Mouse (Mus musculus) CH12.LX (cell line): ENCODE measurements around the gene Gja5. TPM values are rescaled to one million over a fixed set of nuclear protein-coding genes. Genes with fewer than 3 reads are reported as not detected.

Experiments
- DNase-seq: peaks from one replicate; pipeline ENCODE4 v3.0.0-alpha.2; 2013; ENCODE audit errors: extremely low read depth
- H3K27ac ChIP-seq: 2 replicates; pipeline ENCODE4 v1.5.1; 2012; ENCODE audit warnings: low read depth, mild to moderate bottlenecking, control low read depth, moderate library complexity; ENCODE audit not compliant: insufficient read depth
- H3K27me3 ChIP-seq: replicated peaks from 2 replicates; pipeline ENCODE3; 2012; ENCODE audit warnings: inconsistent platforms
- H3K36me3 ChIP-seq, 2 experiments: replicated peaks in 1 of 2; 2 replicates each; pipeline versions ENCODE3 to v1.6.1; 2012; ENCODE audit warnings: inconsistent platforms in 1 of 2, low read length in 1 of 2, mild to moderate bottlenecking in 1 of 2, mixed read lengths in 1 of 2, moderate library complexity in 1 of 2; ENCODE audit not compliant: control insufficient read depth in 1 of 2, insufficient read depth in 1 of 2
- H3K4me1 ChIP-seq, 2 experiments: 2 replicates each; pipeline ENCODE4 v1.6.1; 2012; ENCODE audit warnings: inconsistent platforms in 1 of 2, moderate library complexity in 1 of 2; ENCODE audit not compliant: insufficient read depth in 2 of 2, control insufficient read depth in 1 of 2
- H3K4me2 ChIP-seq: 2 replicates; pipeline ENCODE4 v1.6.1; 2012; ENCODE audit warnings: low read depth, mild to moderate bottlenecking, control low read depth; ENCODE audit not compliant: poor library complexity, insufficient read depth, severe bottlenecking
- H3K4me3 ChIP-seq, 3 experiments: fragments of 150-350 bp in 1 of 3; sonication (generic) in 1 of 3; replicated peaks in 1 of 3; 2 replicates each; pipeline versions ENCODE3 to v1.5.1; 2011 to 2012; ENCODE audit warnings: low read depth in 2 of 3, low read length in 2 of 3, mild to moderate bottlenecking in 2 of 3, moderate library complexity in 2 of 3, control low read depth in 1 of 3, improper control_type of control experiment in 1 of 3, inconsistent platforms in 1 of 3, mixed read lengths in 1 of 3; ENCODE audit not compliant: poor library complexity in 1 of 3
- H3K79me2 ChIP-seq: replicated peaks from 2 replicates; pipeline ENCODE4 v1.6.1; 2012; ENCODE audit warnings: mild to moderate bottlenecking, moderate library complexity; ENCODE audit not compliant: control insufficient read depth, poor library complexity, insufficient read depth, severe bottlenecking; ENCODE audit errors: extremely low read depth
- H3K9ac ChIP-seq: 2 replicates; pipeline ENCODE4 v1.6.1; 2012; ENCODE audit warnings: low read depth, mild to moderate bottlenecking, control low read depth, moderate library complexity; ENCODE audit not compliant: insufficient read depth
- H3K9me3 ChIP-seq: replicated peaks from 2 replicates; pipeline ENCODE3; 2012; ENCODE audit warnings: low read length, inconsistent platforms, mixed read lengths
- CHD2 ChIP-seq: IDR thresholded peaks from 2 replicates; pipeline ENCODE4 v1.6.1; 2011; ENCODE audit warnings: low read length, improper control_type of control experiment
- E2F4 ChIP-seq: IDR thresholded peaks from 2 replicates; pipeline ENCODE4 v1.6.1; 2011; ENCODE audit warnings: low read depth, low read length, improper control_type of control experiment; ENCODE audit not compliant: insufficient replicate concordance
- ETS1 ChIP-seq: conservative IDR thresholded peaks from 2 replicates; pipeline ENCODE4 v1.6.1; 2012; ENCODE audit warnings: low read depth, mild to moderate bottlenecking, inconsistent platforms, low read length, improper control_type of control experiment, moderate library complexity
- HCFC1 ChIP-seq: IDR thresholded peaks from 2 replicates; pipeline ENCODE4 v1.6.1; 2012; ENCODE audit warnings: low read depth, mild to moderate bottlenecking, inconsistent platforms, low read length, improper control_type of control experiment
- MAX ChIP-seq: IDR thresholded peaks from 2 replicates; pipeline ENCODE4 v1.6.1; 2011; ENCODE audit warnings: low read length, improper control_type of control experiment
- MEF2A ChIP-seq: IDR thresholded peaks from 2 replicates; pipeline ENCODE4 v1.6.1; 2014; ENCODE audit warnings: low read depth, mild to moderate bottlenecking, inconsistent platforms, low read length, improper control_type of control experiment, borderline replicate concordance
- MXI1 ChIP-seq: IDR thresholded peaks from 2 replicates; pipeline ENCODE4 v1.6.1; 2011; ENCODE audit warnings: mild to moderate bottlenecking, low read depth, low read length, improper control_type of control experiment
- NELFE ChIP-seq: IDR thresholded peaks from 2 replicates; pipeline ENCODE4 v1.6.1; 2011; ENCODE audit warnings: low read depth, low read length, improper control_type of control experiment
- POLR2A ChIP-seq: IDR thresholded peaks from 2 replicates; pipeline ENCODE4 v1.6.1; 2011; ENCODE audit warnings: low read depth, mild to moderate bottlenecking, improper control_type of control experiment, low read length
- RCOR1 ChIP-seq: conservative IDR thresholded peaks from 2 replicates; pipeline ENCODE4 v1.6.1; 2012; ENCODE audit warnings: low read depth, mild to moderate bottlenecking, inconsistent platforms, low read length, improper control_type of control experiment
- SIN3A ChIP-seq: IDR thresholded peaks from 2 replicates; pipeline ENCODE4 v1.6.1; 2012; ENCODE audit warnings: low read length, improper control_type of control experiment, inconsistent platforms
- SMC3 ChIP-seq: IDR thresholded peaks from 2 replicates; pipeline ENCODE4 v1.6.1; 2011; ENCODE audit warnings: low read depth, low read length, improper control_type of control experiment
- TCF12 ChIP-seq: IDR thresholded peaks from 2 replicates; pipeline ENCODE4 v1.6.1; 2014; ENCODE audit warnings: low read depth, mild to moderate bottlenecking, inconsistent platforms, low read length, improper control_type of control experiment
- USF1 ChIP-seq: IDR thresholded peaks from 2 replicates; pipeline ENCODE4 v1.6.1; 2014; ENCODE audit warnings: low read depth, mild to moderate bottlenecking, inconsistent platforms, low read length, improper control_type of control experiment
- USF2 ChIP-seq: conservative IDR thresholded peaks from 2 replicates; pipeline ENCODE4 v1.6.1; 2011; ENCODE audit warnings: low read depth, low read length, improper control_type of control experiment
- ZC3H11A ChIP-seq: IDR thresholded peaks from 2 replicates; pipeline ENCODE4 v1.6.1; 2012; ENCODE audit warnings: low read depth, mild to moderate bottlenecking, inconsistent platforms, low read length, improper control_type of control experiment
- ZKSCAN1 ChIP-seq: IDR thresholded peaks from 2 replicates; pipeline ENCODE4 v1.6.1; 2012; ENCODE audit warnings: low read depth, inconsistent platforms, low read length, improper control_type of control experiment, borderline replicate concordance
- ZMIZ1 ChIP-seq: IDR thresholded peaks from 2 replicates; pipeline ENCODE4 v1.6.1; 2012; ENCODE audit warnings: low read depth, mild to moderate bottlenecking, inconsistent platforms, low read length, improper control_type of control experiment
- ZNF384 ChIP-seq: IDR thresholded peaks from 2 replicates; pipeline ENCODE4 v1.6.1; 2012; ENCODE audit warnings: low read depth, low read length, improper control_type of control experiment, inconsistent platforms
- dilution Hi-C: fragments of 300-500 bp; cut with MboI; formaldehyde crosslinking; loops from 2 replicates; pipeline ENCODE4 v1.14.3; 2020; ENCODE audit warnings: low sequenced_read_pairs; ENCODE audit not compliant: extremely low pct_unique_long_range_greater_than_20kb, extremely low pct_ligation_motif_present
- in situ Hi-C: fragments of 300-500 bp; cut with MboI; formaldehyde crosslinking; loops from 3 replicates; pipeline ENCODE4 v1.14.3; 2019; ENCODE audit warnings: low sequenced_read_pairs, low pct_ligation_motif_present, low pct_unique_long_range_greater_than_20kb, mixed read lengths
- polyA plus RNA-seq: library from polyadenylated mRNA; unstranded; fragments of >175 nt; gene quantifications from 2 replicates; pipeline ENCODE4 v1.2.1, GENCODE M21; 2012; ENCODE audit warnings: low read depth; ENCODE audit not compliant: insufficient read length
- total RNA-seq, 2 experiments: library from RNA; depleted of rRNA; stranded (reverse); fragments of 300-350 nt in 1 of 2; fragments of >200 nt in 1 of 2; gene quantifications; 2 replicates each; pipeline ENCODE4 v1.2.3; 2012 to 2014

Gene Gja5
- total and polyA plus RNA-seq, 3 experiments, result not detected

DNA sequence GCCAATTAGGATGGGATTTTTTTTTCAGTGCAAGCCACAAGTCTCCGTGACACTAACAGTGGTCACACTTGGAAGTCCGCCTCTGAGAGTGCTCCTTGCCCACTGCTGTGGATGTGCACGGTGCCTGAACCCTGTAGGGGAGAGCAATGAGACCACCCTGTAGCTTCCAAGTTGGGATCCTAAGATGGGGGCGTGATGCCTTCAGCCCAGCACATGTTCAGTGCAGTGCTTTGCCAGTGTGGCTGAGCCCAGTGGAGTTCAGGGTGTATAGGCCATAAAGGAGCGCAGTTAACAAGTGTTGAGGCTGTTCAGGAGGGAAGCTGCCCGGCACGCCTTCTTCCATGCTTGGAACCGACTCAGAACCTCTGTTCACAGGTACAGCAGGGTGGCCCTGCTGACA is 35.9 kb upstream of the Gja5 start:
- H3K4me1 ChIP-seq, result no peaks in the 10 kb centered on the region
- dilution Hi-C loops, result no loop called here
- H3K4me2 ChIP-seq, result no peak overlapping the region
- DNase-seq, result no peak
- in situ Hi-C loops, result no loop called here
- no peak overlapping the region for H3K9ac ChIP-seq
- H3K9me3 ChIP-seq, result no peaks in the 10 kb centered on the region
- TF ChIP-seq MAX, result no peak
- no peak for TF ChIP-seq E2F4
- no peak overlapping the region for H3K27ac ChIP-seq
- H3K4me3 ChIP-seq, result no peak overlapping the region
- peaks cover 38 to 57% of the 10 kb centered on the region in 2 experiments for H3K36me3 ChIP-seq
- H3K27me3 ChIP-seq, result no peaks in the 10 kb centered on the region
- H3K79me2 ChIP-seq, result no peaks in the 10 kb centered on the region

DNA sequence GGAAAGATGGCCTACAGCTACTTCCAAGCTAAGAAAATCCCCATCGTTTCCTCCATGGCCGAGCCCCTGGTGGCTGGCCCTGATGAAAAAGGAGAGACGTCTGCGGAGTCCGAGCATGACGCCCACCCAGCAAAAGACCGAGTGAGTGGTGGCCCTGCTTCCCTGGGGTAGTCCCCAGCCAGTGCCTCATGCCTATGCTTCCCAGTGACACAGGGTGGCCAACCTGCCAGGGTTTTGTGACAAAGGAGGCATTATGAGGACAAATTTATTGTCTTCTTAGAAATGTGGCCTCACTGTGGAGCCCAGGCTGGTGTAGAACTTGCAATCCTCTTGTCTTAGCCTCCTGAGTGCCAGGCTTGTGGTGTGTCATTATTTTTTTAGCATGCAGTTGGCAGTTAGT is 35.4 kb upstream of the Gja5 start:
- Histone ChIP-seq H3K4me3 (no peak overlapping the region), H3K9me3 (no peaks in the 10 kb centered on the region), H3K27ac (no peak overlapping the region), H3K36me3 (peaks cover 43 to 62% of the 10 kb centered on the region in 2 experiments), H3K4me2 (no peak overlapping the region), H3K9ac (no peak overlapping the region), H3K4me1 (no peaks in the 10 kb centered on the region), H3K27me3 (no peaks in the 10 kb centered on the region), H3K79me2 (no peaks in the 10 kb centered on the region)
- TF ChIP-seq ZNF384, result no peak
- TF ChIP-seq USF2, result no peak
- no peak for TF ChIP-seq ZKSCAN1
- TF ChIP-seq SMC3, result no peak
- TF ChIP-seq E2F4, result no peak
- TF ChIP-seq ZMIZ1, result no peak
- no peak for TF ChIP-seq HCFC1
- no peak for TF ChIP-seq NELFE
- no peak for TF ChIP-seq POLR2A
- TF ChIP-seq USF1, result no peak
- no peak for TF ChIP-seq TCF12
- TF ChIP-seq RCOR1, result no peak
- no peak for DNase-seq
- in situ Hi-C loops, result no loop called here
- dilution Hi-C loops, result no loop called here

GRCm38 (mm10) chr3:96870270-96870669 is 34.2 kb upstream of the Gja5 start:
- TF ChIP-seq ZC3H11A, result no peak
- TF ChIP-seq MEF2A, result no peak
- no peak for TF ChIP-seq USF2
- no peak for TF ChIP-seq MXI1
- no peak for TF ChIP-seq TCF12
- TF ChIP-seq CHD2, result no peak
- TF ChIP-seq ETS1, result no peak
- TF ChIP-seq ZNF384, result no peak
- no peak for TF ChIP-seq USF1
- no peak for TF ChIP-seq SIN3A
- TF ChIP-seq, all 38 proteins: peak for 0
- H3K4me1 ChIP-seq, result no peaks in the 10 kb centered on the region
- H3K27me3 ChIP-seq, result no peaks in the 10 kb centered on the region
- dilution Hi-C loops (no loop called here), in situ Hi-C loops (no loop called here)
- H3K9me3 ChIP-seq, result no peaks in the 10 kb centered on the region
- H3K4me2 ChIP-seq, result no peak overlapping the region
- no peak overlapping the region for H3K9ac ChIP-seq
- H3K27ac ChIP-seq, result no peak overlapping the region
- no peaks in the 10 kb centered on the region for H3K79me2 ChIP-seq
- H3K4me3 ChIP-seq, result no peak overlapping the region
- no peak for DNase-seq
- H3K36me3 ChIP-seq, result peaks cover 52 to 72% of the 10 kb centered on the region in 2 experiments
